Mouse (Mus musculus): ENCODE data around the gene Klhl33. TPM values are rescaled to one million over a fixed set of nuclear protein-coding genes. Genes with fewer than 3 reads are reported as not detected.
A peak's percentile ranks its signal among the peaks of the same experiment; 100 is the strongest.
"Not testable (repeated sequence)": the region's sequence is repeated elsewhere in the genome, so short reads cannot be mapped to it uniquely, and the experiment has no call there.

Klhl33 gene
- polyA plus RNA-seq, 1 experiment from 2014 or later, result 0.63 TPM

DNA sequence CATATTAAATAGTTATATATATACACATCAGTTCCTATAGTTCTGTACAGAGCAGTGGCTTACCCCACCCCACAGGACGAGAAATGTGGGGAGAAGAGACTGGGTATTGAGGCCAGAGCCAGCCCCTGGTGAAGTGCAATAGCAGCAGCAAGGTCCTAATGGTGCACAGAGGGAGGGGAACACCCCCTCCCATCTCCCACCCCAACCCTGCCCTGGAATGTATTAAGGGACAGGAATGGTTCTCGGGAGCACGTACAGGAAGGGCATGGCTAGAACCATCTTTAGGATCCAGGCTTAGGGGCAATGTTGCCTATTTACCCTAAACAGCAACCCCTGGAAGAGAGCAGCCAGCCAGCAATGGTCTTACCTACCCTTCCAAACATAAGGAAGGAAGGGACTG is 30.1 kb upstream of the Klhl33 start:
- WGBS, result 63% methylated on average over 3 of the region's 3 CpGs
- no peak overlapping the region for H3K4me2 ChIP-seq (replicated peaks; ENCODE audit: low read depth, low read length)
- H3K9ac ChIP-seq (replicated peaks; ENCODE audit: low read depth), result no peak overlapping the region
- DNase-seq (ENCODE audit: low spot score) (no peak), ATAC-seq (no peak)
- no peak overlapping the region for H3K27ac ChIP-seq (ENCODE audit: low read length)
- peaks cover 9% of the 10 kb centered on the region; the same call in 1 of the 2 replicates for H3K4me1 ChIP-seq (ENCODE audit: insufficient read depth, low read depth, low read length)
- TF ChIP-seq EP300 (IDR thresholded peaks at IDR 0.05) (no peak), CTCF (IDR thresholded peaks at IDR 0.05) (no peak)
- H3K36me3 ChIP-seq (ENCODE audit: insufficient read depth, low read length), result peaks cover 23% of the 10 kb centered on the region; the same call in 1 of the 2 replicates
- H3K9me3 ChIP-seq (ENCODE audit: low read length), result no peaks in the 10 kb centered on the region
- H3K27me3 ChIP-seq (replicated peaks; ENCODE audit: insufficient read depth, low read length), result no peaks in the 10 kb centered on the region
- no peak overlapping the region for H3K4me3 ChIP-seq (ENCODE audit: low read depth, low read length)

DNA sequence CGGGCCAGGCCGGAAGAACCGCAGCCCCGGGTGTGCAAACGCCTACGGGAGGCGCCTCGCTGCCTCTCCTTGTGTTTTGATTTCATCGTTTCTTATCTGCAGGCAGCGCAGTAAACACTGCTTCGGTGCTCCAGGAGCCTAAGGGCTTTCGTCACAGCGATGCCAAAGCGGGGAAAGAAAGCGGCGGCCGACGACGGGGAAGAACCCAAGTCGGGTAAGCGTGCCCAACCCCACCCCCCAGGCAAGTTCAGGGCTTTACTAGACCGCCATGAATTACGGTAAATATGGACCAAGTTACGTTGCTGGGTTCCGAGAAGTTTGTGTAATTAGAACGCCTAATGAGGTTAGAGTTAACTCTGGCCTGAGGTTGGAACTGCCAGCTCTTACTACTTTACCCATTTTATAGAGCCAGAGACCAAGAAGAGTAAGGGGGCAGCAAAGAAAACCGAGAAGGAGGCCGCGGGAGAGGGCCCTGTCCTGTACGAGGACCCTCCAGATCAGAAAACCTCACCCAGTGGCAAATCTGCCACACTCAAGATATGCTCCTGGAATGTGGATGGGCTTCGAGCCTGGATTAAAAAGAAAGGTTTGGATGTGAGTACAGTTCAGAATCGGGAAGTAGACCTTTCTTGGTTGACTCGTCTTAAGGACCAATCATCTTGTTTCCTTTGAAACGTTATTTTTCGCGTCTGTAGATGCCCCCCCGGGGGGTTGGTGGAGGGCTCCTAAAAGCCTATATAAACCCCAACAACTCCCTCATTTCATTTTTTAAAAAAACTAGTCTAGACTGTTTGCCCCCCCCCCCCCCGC is 28.0 kb upstream of the Klhl33 start:
- ATAC-seq (peak; percentile 57), DNase-seq (ENCODE audit: low spot score) (peak; percentile 63)
- H3K27ac ChIP-seq (ENCODE audit: low read length), result peak overlapping the region; percentile 88
- TF ChIP-seq CTCF (IDR thresholded peaks at IDR 0.05) (no peak), EP300 (IDR thresholded peaks at IDR 0.05) (no peak)
- H3K9me3 ChIP-seq (ENCODE audit: low read length), result no peaks in the 10 kb centered on the region
- H3K4me1 ChIP-seq (ENCODE audit: insufficient read depth, low read depth, low read length), result peaks cover 6% of the 10 kb centered on the region; the same call in 1 of the 2 replicates
- WGBS, result under 1% methylated on average over 38 of the region's 38 CpGs
- H3K4me3 ChIP-seq (ENCODE audit: low read depth, low read length), result peak overlapping the region; percentile 56
- peak overlapping the region; percentile 71 for H3K4me2 ChIP-seq (replicated peaks; ENCODE audit: low read depth, low read length)
- H3K36me3 ChIP-seq (ENCODE audit: insufficient read depth, low read length), result peaks cover 23% of the 10 kb centered on the region; the same call in 1 of the 2 replicates
- peak overlapping the region; percentile 59 for H3K9ac ChIP-seq (replicated peaks; ENCODE audit: low read depth)
- H3K27me3 ChIP-seq (replicated peaks; ENCODE audit: insufficient read depth, low read length), result no peaks in the 10 kb centered on the region

DNA sequence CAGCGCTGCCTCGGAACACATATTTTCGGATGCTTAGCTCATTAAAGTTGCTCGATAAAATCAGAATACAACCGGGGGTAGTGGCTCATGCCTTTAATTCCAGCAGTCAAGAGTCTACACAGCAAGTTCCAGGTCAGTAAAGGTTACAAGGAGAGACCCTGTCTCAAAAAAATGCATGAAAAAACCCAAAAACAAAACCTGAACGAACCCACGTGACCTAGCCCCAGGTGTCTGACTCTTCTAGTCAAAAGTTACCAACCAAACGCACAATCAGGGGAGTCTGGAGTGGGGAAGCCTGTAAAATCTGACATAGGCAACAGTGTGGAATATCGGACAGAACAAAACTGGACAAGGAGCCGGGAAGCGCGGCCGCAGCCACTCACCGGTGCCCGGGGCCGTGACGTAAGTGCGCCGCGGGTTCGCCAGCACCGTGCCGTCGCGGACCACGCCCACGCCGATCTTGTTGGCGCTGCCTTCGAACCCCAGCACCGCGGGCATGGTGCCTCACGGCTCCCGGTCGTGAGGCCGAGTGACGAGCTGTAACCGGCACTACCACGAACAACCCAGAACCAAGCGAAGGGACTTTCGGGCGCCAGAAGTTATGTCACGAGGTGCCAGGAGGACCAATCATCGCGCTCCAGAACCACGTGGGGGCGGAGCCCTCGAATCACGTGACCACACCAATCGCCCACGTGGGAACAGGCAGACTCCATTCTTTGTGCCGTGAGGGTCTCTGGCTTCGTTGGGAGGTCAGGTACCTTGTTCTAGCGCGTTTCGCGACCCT is 27.2 kb upstream of the Klhl33 start, which contains the start of the genes Osgep and Apex1:
Osgep (minus strand) TSS at position 613 of the 784 bp plus-strand sequence.
Apex1 (plus strand) TSS at position 688 of the 784 bp plus-strand sequence.
- DNase-seq (ENCODE audit: low spot score), result peak; percentile 98
- Histone ChIP-seq H3K4me2 (replicated peaks; ENCODE audit: low read depth, low read length) (peak within 1 kb of the TSS; percentile 71), H3K9me3 (ENCODE audit: low read length) (no peaks in the 10 kb centered on the region), H3K27me3 (replicated peaks; ENCODE audit: insufficient read depth, low read length) (no peaks in the 10 kb centered on the region), H3K27ac (ENCODE audit: low read length) (peak within 1 kb of the TSS; percentile 88), H3K4me1 (ENCODE audit: insufficient read depth, low read depth, low read length) (peaks cover under 1% of the 10 kb centered on the region; the same call in 1 of the 2 replicates), H3K4me3 (ENCODE audit: low read depth, low read length) (peak within 1 kb of the TSS; percentile 56), H3K9ac (replicated peaks; ENCODE audit: low read depth) (peak within 1 kb of the TSS; percentile 59), H3K36me3 (ENCODE audit: insufficient read depth, low read length) (peaks cover 23% of the 10 kb centered on the region; the same call in 1 of the 2 replicates)
- ATAC-seq, result peak; percentile 96
- TF ChIP-seq EP300 (IDR thresholded peaks at IDR 0.05) (no peak), CTCF (IDR thresholded peaks at IDR 0.05) (no peak)
- WGBS, result under 1% methylated on average over 57 of the region's 57 CpGs

GRCm38 (mm10) chr14:50923437-50923836 is 26.1 kb upstream of the Klhl33 start:
- not testable (repeated sequence) for H3K9me3 ChIP-seq (ENCODE audit: low read length); DNase-seq (ENCODE audit: low spot score); H3K27ac ChIP-seq (ENCODE audit: low read length); ATAC-seq; H3K4me1 ChIP-seq (ENCODE audit: insufficient read depth, low read depth, low read length); H3K27me3 ChIP-seq (replicated peaks; ENCODE audit: insufficient read depth, low read length)
- peak overlapping the region; percentile 56 for H3K4me3 ChIP-seq (ENCODE audit: low read depth, low read length)
- peak overlapping the region; percentile 71 for H3K4me2 ChIP-seq (replicated peaks; ENCODE audit: low read depth, low read length)
- H3K36me3 ChIP-seq (ENCODE audit: insufficient read depth, low read length), result peaks cover 14% of the 10 kb centered on the region; the same call in 1 of the 2 replicates
- H3K9ac ChIP-seq (replicated peaks; ENCODE audit: low read depth), result peak overlapping the region; percentile 59; the same call in 1 of the 2 replicates
- WGBS, result 58% methylated on average over 1 of the region's 1 CpGs

DNA sequence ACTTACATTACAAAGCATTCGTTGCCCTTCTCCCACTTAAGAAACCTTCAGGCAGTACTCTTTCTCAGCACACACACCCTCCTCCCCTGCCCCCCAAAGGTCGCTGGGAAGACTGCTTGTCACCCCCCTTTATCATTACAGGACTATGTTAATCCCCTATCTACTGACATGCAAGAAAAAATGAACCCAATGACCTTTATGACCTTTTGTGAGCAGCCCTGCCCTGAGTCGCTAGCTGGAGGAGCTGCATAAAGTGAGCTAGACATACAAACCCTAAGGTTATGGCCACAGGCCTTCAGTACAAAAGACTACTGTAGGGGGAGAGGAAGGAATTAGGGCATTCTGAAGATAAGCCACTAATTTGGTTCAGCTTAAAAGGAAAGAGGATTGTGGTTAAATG is 14.0 kb upstream of the Klhl33 start:
- ATAC-seq (no peak), DNase-seq (ENCODE audit: low spot score) (no peak)
- Histone ChIP-seq H3K27ac (ENCODE audit: low read length) (no peak overlapping the region), H3K27me3 (replicated peaks; ENCODE audit: insufficient read depth, low read length) (no peaks in the 10 kb centered on the region), H3K4me3 (ENCODE audit: low read depth, low read length) (no peak overlapping the region), H3K9ac (replicated peaks; ENCODE audit: low read depth) (no peak overlapping the region), H3K9me3 (ENCODE audit: low read length) (no peaks in the 10 kb centered on the region), H3K36me3 (ENCODE audit: insufficient read depth, low read length) (peaks cover 11% of the 10 kb centered on the region), H3K4me1 (ENCODE audit: insufficient read depth, low read depth, low read length) (no peaks in the 10 kb centered on the region), H3K4me2 (replicated peaks; ENCODE audit: low read depth, low read length) (no peak overlapping the region)
- 51% methylated on average over 3 of the region's 3 CpGs for WGBS
- TF ChIP-seq EP300 (IDR thresholded peaks at IDR 0.05) (no peak), CTCF (IDR thresholded peaks at IDR 0.05) (no peak)

- TF ChIP-seq EP300 (IDR thresholded peaks at IDR 0.05) (no peak), CTCF (IDR thresholded peaks at IDR 0.05) (no peak)
- Histone ChIP-seq H3K9me3 (ENCODE audit: low read length) (no peaks in the 10 kb centered on the region), H3K4me2 (replicated peaks; ENCODE audit: low read depth, low read length) (no peak overlapping the region), H3K36me3 (ENCODE audit: insufficient read depth, low read length) (peaks cover 4% of the 10 kb centered on the region; the same call in 1 of the 2 replicates), H3K4me3 (ENCODE audit: low read depth, low read length) (no peak overlapping the region), H3K27me3 (replicated peaks; ENCODE audit: insufficient read depth, low read length) (no peaks in the 10 kb centered on the region), H3K9ac (replicated peaks; ENCODE audit: low read depth) (no peak overlapping the region), H3K4me1 (ENCODE audit: insufficient read depth, low read depth, low read length) (0 out of 2 replicates have a peak, but pooled peaks cover 5% of the 10 kb centered on the region), H3K27ac (ENCODE audit: low read length) (no peak overlapping the region)
- DNase-seq (ENCODE audit: low spot score) (peak; percentile 61), ATAC-seq (peak; percentile 64)
- 43% methylated on average over 4 of the region's 4 CpGs for WGBS
Observed at GRCm38 (mm10) chr14:50908126-50908525, 10.8 kb upstream of the Klhl33 start.

DNA sequence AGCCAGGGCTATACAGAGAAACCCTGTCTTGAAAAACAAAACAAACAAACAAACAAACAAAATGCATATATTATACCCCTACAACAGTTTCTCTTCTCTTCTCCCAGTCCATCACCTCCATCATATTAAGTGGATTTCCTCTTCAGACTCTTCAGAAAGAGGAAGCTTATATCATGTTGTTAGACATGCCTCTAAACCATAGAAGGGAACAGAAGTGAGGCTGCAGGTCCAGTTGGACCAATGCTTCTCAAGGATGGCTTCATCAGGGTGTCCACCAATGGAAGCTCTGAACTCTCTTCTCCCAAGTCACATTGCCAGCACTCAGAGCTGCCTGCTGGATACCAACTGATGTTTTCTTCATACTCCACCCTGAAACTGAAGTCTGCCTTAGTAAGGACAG is 8.0 kb upstream of the Klhl33 start:
- H3K27ac ChIP-seq (ENCODE audit: low read length); H3K4me1 ChIP-seq (ENCODE audit: insufficient read depth, low read depth, low read length); H3K27me3 ChIP-seq (replicated peaks; ENCODE audit: insufficient read depth, low read length); H3K9ac ChIP-seq (replicated peaks; ENCODE audit: low read depth); H3K4me2 ChIP-seq (replicated peaks; ENCODE audit: low read depth, low read length); H3K9me3 ChIP-seq (ENCODE audit: low read length); DNase-seq (ENCODE audit: low spot score); H3K4me3 ChIP-seq (ENCODE audit: low read depth, low read length); H3K36me3 ChIP-seq (ENCODE audit: insufficient read depth, low read length); ATAC-seq: not testable (repeated sequence)
